Mouse (Mus musculus): ENCODE data around the gene Med8.

Med8 gene

DNA sequence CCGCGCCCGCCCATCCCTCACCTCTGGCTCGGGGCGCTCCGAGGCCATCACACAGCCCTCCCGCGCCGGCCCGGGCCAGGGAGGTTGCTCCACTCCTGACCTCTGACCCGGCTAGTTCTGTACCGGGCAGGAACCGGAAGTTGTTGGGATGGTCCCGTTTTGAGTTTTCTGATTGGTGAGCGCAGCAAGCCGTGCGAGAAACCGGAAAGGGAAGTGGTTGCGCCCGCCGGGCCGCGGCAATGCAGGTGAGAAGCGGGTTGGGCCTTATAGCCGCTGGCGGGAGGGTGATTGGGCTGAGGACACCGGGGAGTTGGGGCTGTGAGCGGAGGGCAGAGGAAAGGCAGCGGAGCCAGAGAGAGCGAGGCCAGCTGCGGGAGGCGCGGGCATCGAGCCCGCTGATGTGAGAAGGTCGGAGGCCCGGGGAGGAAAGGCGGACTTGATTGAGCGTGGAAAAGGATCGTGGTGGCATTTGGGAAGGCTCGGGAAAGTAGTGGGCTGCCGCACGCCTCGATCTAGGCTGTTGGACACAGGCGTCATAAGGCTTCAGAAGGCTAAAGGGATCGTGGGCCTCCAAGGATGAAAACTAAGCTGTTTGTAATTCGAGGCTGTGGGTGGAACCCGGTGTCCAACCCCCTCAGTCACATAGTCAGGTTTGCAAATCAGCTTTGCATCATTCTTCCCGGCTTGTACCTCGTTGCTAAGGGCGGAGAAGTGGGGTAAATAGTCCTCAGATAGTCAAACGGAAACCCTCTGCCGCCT, at the start of gene Med8, which contains the start of gene Szt2:
TSS of gene Med8 (plus strand) at position 196 of the 759 bp plus-strand sequence.
TSS of gene Szt2 (minus strand) at position 132 of the 759 bp plus-strand sequence.
- DNase-seq (ENCODE audit: low spot score in 2 of 2): peak; percentile 82 to 86

DNA sequence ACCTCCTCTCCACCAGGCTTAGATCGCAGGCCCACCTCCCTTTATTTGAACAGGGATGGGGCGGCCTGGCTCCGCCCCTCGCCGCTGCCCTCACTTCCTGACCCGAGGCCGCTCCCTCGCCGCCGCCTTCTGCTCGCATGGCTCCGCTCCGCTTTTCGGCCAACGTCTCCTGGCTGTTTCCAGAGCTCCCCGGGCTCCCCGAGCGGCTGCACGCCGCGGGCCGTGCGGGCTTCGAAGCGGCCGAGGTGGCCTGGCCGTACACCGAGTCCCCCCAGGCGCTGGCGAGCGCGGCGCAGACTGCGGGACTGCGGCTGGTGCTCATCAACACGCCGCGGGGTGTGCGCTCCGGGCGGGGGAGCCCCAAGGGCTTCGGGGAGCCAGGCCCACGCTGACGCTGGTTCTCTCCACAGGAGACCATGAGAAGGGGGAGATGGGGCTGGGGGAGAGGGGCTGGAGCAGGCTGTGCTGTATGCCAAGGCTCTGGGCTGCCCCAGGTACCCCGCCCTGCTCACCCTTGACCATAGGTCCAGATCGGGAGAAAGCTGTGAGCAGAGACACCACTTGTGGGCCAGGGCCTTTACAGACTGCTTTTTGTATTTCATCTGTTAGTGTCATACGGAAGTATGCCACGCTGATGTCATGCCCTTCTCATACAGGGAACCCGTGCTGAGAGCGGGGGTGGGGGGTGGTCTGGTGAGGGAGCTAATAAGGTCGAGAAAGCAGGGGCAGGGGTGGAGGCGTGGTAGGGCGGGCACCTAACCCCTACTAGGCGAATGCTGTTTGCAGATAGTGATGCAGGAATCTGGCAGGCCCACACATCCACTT, 49.0 kb upstream of the Med8 start:
- peak in 1 of 2 experiments; percentile 65 for DNase-seq (ENCODE audit: low spot score in 2 of 2)

DNA sequence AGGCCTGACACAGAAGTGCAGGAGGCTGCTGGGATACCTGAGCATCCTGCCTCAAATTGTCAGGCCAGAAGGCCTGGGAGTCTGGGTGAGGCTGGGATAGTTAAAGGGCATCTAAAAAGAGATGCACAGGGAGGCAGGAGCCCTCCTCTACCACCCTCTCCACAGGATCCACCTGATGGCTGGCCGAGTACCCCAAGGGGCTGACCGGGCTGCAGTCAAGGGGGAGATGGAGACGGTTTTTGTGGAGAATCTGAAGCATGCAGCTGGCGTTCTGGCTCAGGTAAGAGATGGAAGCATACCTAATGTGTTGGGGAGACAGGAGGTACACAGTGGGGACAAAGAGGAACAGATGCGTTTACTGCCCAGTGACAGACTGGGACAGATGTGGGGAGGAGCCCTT, 47.7 kb upstream of the Med8 start:
- DNase-seq (ENCODE audit: low spot score in 2 of 2): no peak

DNA sequence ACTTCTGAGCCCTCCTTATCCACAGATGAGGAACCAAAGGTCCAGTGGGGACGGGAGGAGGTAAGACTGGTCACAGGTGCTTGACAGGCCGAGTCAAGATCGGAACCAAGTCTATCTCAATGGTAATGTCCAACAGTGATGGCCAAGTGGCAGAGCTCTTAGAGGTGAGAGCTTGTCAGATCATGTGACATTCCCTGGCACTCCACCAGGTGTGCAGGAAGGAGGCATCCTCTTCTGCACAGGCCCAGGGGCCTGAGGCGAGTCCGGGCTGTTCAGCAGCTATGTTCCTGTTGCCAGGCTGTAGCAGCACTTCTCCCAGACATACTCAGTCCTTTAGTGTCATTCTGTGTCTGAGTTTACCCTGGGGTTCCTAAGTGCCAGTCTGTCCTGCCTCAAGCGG, 46.3 kb upstream of the Med8 start:
- no peak for DNase-seq (ENCODE audit: low spot score in 2 of 2)

DNA sequence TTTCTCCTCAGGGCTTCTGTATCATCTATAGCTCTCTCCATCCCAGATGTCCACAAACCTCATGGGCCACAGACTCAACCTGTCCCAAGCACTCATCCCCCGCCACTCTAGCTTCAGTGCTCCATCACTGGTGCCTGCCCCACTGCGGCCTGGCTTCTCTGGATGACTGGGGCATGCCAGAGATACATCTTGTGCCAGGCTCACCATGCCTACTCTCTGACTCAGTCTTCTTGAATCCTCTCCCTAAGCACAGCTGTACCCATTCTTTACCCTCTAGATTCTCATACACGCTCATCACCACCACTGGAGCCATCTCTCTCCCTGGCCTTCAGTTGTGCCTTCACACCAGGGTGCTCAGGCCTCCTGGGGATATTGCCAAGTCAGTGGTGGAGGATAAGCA, 45.2 kb upstream of the Med8 start:
- no peak for DNase-seq (ENCODE audit: low spot score in 2 of 2)

DNA sequence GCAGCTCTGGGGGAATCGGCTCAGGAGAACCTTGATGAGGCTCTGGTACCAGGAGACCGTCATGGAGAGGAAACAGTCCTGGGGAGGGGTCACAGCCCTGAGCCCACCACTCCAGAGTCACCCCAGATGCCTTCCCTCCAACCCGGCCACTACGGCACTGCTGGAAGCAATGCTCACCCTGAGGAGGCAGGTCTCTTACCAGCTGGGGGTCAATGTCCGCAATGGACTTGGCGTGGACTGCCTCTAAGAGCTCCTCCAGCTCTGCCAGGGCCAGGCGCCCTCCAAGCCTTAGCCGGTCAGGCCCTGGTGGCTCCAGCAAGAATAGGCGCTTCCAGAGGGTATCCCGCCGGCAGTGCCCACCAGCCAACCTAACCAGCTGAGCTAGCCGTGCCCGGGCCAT, 44.5 kb upstream of the Med8 start:
- DNase-seq (ENCODE audit: low spot score in 2 of 2): no peak

DNA sequence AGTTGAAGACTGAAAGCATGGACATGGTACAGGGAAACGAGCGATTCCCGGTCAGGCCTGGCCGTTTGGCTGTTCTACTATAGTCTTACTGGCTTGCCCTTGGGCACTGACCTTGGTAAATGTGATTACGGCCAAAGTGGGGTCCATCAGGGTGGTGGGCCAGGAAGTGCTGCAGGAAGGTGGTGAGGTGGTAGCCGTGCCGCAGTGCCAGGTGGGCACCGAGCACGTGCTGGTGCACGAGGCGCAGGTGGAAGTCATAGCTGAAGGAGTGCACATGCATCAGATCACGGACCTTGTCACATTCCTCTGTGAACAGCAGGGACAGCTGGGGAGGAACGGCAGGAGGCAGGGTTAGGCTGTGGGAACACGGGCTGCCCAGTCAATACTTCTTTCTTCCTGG, 43.1 kb upstream of the Med8 start:
- no peak for DNase-seq (ENCODE audit: low spot score in 2 of 2)

DNA sequence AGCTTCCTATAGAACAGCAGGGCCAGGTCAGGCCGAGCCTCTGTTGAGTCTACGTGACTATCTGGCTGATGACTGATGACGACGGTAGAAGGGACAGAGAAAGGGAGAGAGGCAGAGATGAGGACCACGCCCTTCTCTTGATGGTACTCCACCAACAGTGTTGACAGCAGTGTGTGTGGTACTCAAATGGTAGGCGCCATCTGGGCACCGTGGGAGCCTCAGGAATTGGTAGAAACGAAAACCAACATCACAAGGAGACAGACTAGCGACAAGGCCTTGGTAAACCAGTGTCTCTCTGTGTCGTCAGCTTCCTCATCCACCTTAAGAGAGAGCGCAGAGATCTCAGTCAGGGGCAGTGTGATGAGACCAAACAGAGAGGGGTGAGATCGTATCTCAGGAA, 41.6 kb upstream of the Med8 start:
- no peak for DNase-seq (ENCODE audit: low spot score in 2 of 2)

DNA sequence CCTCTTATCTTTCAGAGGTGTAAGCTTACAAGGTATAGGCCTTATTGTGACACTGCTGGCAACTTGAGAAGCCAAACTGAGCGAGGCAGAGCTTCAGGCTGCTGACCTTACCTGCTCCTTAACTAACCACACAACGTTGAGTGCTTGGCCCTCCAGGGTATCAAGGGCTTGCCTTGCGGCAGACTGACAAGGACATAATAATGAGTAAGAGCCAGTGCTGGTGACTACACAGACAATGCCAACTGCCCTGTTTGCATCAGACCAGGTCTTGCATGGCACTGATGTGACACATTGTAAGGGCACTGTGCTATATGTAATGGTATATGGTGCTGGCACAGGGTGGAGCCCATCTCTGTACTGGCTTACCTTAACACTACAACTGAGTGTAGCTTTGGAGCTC, 40.5 kb upstream of the Med8 start:
- no peak for DNase-seq (ENCODE audit: low spot score in 2 of 2)

DNA sequence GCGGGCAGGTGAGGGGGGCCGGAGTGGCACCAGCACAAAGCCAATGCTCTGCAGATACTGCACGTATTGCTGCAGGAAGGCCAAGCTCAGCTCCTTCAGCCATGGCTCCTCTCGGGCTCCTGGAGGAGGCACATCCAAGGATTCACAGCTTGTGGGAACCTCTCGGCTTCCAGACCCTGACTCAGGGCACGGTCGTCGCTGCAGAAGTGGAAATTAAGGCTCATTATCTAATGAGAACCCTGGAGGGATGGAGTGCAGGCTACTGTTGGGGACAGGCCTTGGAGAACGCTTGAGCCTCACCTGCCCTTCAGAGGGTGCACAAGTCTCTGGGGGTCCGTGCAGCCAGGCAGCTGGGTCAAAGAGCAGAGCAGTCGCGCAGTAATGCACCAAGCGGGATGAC, 37.3 kb upstream of the Med8 start:
- DNase-seq (ENCODE audit: low spot score in 2 of 2): no peak

DNA sequence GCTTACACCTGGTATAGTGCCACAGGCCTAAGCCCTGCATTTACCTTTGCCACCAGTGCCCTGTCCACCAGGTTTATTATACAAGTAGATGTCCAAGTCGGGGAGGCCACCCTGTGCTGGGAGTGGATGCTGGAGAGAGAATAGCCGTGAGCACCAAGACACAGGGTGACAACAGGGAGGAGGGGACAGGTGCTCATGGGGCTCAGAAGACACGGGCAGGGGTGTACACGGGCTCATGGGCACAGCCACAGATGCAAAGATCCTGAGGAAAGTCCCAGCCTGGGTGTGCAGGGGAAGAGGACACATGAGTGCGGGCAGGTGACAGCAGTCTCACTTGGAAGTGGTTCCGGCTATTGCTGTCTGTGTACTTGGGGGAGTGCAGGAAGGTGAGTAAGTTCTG, 33.1 kb upstream of the Med8 start:
- no peak for DNase-seq (ENCODE audit: low spot score in 2 of 2)

DNA sequence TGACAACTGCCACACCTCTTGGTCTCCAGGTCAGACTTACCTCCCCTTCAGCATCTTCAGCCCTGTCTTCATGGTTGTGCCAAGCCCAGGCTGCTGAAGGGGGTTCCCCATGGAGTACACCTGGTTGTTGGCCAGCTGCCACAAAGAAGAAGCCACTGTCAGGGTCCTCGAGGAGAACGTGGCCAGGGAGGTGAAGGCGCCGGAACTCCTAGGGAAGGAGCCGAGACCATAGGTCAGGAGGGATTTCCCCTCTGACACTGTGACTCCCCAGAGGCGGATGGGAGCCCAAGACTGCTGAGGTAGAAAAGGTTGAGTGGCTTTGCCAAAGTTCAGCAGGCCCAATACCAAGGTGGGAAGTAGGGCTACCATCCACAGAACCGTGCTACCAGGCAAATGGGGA, 25.9 kb upstream of the Med8 start:
- no peak for DNase-seq (ENCODE audit: low spot score in 2 of 2)

DNA sequence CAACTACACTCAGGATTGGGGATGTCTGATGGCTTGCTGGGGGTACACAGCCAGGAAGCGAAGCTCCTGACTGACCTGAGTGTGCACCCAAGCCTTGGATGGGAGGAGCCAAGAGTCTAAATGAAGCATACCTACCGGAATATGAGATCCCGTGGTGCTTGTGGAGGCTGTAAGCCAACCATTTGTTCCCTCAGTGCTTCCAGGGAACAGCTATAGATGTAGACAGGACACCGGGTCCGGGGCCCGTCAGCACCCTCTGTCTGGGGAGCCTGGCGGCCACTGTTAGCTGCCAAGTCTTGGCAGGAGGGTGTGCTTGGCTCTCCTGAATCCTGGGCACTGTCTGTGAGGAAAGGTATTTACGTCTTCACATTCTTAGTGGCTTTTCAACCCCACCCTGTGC, 21.8 kb upstream of the Med8 start:
- no peak for DNase-seq (ENCODE audit: low spot score in 2 of 2)

DNA sequence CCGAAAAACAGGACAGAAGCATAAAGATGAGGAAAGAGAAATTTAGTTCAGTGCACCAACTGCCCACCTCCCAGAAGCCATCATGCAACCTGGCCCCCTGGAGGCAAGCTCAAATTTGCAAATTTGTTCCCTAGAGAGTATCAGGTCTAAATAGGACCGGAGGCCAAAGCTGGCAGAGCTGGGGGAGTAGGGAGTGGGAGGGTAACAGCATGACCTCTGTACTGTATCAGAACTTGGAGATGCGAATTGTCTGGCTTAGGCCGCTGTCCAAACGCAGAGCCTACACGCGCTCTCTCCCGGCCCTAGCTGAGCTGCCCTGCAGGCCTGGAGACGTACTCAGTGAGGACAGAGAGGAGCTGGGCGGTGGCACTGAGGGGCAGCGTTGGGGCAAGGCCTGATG, 19.0 kb upstream of the Med8 start:
- no peak for DNase-seq (ENCODE audit: low spot score in 2 of 2)

DNA sequence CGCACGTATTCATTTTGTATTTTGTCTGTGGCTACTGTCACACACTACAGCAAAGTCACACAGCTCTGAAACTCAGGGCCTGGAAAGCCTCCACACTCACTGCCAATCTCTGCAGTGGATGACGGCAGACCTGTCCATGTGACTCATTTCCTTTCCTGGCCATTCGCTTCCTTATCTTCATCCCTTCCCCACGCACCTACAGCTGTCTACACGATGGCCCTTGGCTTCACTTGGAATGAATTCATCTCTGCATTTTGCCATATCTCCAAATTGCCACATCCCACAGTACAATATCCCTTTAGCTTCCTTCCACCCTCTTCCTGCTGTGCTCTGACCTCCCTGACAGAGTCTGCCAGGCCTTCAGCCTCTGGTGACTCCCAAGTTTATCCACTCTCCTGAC, 14.6 kb upstream of the Med8 start:
- no peak for DNase-seq (ENCODE audit: low spot score in 2 of 2)

DNA sequence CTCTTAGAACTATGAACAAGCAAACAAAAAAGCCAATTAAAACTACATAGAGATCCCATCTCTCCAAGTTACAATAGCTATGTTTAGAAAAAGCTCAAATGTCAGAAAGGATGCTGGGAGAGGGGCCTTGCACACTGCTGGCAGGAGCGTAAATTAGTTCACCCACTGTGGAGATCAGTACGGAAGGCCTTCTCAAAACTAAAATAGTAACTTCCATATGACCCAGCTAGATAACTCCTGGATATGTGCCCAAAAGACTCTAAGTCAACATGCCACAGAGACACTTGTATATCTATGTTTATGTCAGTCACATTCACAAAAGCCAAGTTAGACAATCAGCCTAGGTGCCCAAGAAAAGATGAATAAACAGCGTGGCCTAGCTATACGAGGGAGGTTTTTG, 13.8 kb upstream of the Med8 start:
- DNase-seq (ENCODE audit: low spot score in 2 of 2): no peak

DNA sequence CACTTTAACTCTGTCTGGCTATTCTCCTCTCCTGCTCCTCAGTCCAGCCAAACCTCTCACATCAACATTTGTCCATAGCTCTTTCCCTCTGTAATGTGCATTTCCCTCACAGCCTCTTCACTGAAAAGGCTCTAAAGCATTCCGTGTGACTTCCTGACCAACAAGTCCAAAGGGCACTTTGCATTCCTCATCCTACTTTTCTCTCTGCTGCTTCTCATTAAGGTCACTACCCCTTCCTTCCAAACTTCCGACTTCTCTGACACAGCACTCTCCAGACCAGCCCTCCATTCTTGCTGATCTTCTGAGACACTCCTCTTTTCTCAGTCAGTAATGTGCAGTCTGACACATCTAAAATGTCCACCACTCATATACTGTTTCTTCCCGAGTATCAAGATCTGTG, 12.7 kb upstream of the Med8 start:
- no peak for DNase-seq (ENCODE audit: low spot score in 2 of 2)

DNA sequence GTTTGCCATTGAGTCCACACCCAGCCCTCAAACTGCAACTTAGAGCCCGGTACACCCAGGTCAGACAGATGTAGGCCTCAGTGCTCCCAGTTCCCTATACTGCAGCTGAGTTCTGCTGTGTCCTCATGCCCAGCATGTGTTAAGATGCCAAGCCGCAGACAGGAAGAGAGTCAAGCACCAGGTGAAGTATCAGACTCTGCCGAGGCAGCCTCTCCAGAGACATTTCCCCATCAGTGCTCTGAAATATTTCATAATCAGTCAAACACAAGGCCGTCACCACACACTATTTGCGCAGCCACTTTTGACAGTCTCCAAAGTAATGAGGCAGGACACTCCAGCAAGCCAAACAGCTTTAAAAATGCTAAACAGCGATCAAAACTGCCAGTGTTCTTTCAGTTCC, 10.7 kb upstream of the Med8 start:
- no peak for DNase-seq (ENCODE audit: low spot score in 2 of 2)

DNA sequence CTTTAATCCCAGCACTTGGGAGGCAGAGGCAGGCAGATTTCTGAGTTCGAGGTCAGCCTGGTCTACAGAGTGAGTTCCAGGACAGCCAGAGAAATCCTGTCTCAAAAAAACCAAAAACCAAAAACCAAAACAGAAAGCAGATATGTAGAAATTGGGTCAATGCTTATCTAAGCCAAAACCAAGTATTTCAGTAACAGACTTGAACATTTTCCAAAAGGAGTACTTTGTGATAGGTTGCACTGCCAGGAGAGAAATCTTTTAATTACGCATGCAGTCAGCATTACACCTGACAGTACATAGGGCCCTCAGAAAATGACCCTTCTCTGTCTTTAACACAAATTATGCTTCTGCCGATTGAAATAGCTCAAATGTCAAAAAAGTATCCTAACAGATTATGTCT, 7.7 kb upstream of the Med8 start:
- no peak for DNase-seq (ENCODE audit: low spot score in 2 of 2)

DNA sequence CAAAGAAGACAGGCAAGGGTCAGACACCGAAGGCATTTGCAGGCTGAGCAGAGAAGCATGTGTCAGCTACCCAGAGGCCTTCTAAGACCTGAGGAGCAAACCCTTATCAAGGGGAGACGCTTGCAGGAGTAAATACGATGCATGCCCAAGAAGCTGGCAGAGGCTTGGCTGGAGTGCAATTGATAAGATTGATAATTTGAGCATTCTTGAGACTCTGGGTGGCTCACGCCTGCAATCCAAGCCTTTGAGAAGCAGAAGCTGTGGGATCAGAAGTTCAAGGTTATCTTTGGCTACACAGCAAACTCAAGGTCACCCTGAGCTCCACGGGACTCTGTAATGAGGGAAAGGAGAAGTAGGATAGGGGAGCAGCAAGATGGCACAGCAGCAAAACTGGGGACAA, 7.2 kb upstream of the Med8 start:
- DNase-seq (ENCODE audit: low spot score in 2 of 2): no peak

DNA sequence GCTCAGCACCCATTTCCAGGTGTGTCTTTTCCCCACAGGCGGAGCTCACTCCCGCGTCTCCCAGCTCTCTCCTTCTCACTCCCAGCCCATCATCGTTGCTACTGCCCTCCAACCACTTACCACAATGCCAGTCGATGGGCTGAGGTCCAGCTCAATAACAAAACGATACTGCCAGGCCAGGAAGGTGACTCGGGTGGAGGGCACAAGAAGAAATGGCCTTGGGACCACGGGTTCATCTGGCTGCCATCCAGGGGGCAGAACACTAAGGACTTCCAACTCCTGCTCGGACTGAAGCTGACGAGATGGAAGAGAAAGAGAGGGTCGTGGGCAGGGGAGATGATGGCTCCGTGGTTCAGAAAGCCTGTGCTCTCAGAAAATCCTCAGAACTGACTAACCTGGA, 6.4 kb upstream of the Med8 start:
- DNase-seq (ENCODE audit: low spot score in 2 of 2): no peak

DNA sequence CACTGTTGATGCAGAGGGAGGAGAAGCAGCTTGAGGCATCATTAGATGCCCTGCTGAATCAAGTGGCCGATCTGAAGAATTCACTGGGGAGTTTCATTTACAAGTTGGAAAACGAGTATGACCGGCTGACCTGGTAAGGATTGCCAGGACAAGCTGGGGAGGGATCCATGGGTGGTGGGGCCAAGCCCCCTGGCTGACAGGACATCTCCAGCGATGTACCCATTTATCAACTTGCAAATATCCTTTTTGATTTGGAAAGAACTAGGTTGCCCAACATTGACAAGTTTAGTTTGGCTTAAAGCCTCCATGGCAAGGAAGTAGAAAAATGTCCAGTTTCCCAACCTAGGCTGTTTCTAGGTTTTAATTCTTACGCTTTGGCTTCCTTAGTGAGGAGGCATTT, 1.7 kb downstream of the Med8 start:
- DNase-seq (ENCODE audit: low spot score in 2 of 2): no peak

DNA sequence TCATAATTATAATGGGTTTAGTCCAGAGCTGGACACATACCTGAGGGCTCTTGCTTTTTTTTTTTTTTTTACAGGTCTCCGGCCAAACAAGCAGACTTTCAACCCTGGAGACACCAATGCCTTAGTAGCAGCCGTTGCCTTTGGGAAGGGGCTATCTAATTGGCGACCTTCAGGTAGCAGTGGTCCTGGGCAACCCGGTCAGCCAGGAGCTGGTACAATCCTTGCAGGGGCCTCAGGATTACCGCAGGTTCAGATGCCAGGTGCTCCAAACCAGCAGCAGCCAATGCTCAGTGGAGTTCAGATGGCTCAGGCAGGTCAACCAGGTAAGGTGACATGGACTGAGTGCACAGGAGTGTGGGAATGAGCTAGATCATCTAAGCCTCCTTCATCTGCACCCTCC, 4.4 kb downstream of the Med8 start:
- no peak for DNase-seq (ENCODE audit: low spot score in 2 of 2)
